Mouse (Mus musculus): ENCODE data around the gene Olfr310. TPM values are rescaled to one million over a fixed set of nuclear protein-coding genes. Genes with fewer than 3 reads are reported as not detected.

Olfr310 gene
- not detected in 2 replicates for polyA plus RNA-seq (2015; fragmentation: Nextera tagmentation; extraction: Ambion mirVana)

DNA sequence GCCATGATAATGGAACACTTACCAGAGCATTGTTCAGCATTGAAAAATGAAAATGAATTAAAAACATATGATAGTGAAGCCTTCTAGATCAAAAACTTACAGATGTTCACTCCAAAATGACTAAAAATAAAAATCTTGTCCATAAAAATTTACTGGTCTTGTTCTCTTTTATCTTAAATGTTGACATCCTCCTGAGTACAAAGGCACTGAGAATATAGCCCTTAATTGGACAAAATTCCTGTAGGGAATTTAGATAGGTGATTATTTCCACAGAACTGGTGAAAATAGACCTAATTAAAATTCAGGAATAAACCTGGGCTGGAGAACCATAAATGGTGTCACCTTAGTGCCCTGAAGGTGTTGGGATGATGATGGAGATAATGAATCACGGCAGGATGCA, at the start of gene Olfr310:
Gene Olfr310 (minus strand): TSS at position 101 of the 400 bp plus-strand sequence.
- no peak within 1 kb of the TSS for H3K4me2 ChIP-seq (replicated peaks)
- no peak within 1 kb of the TSS for H3K27ac ChIP-seq (replicated peaks)
- no peak within 1 kb of the TSS for H3K9ac ChIP-seq (replicated peaks)
- no peak for ATAC-seq (replicated peaks)
- WGBS = 65% methylated on average over 1 of the region's 1 CpGs
- H3K4me3 ChIP-seq = no peak within 1 kb of the TSS
- H3K27me3 ChIP-seq = no peaks in the 10 kb centered on the region
- no peaks in the 10 kb centered on the region for H3K4me1 ChIP-seq
- H3K36me3 ChIP-seq = no peaks in the 10 kb centered on the region
- no peaks in the 10 kb centered on the region for H3K9me3 ChIP-seq

- H3K4me1 ChIP-seq = no peaks in the 10 kb centered on the region
- no peaks in the 10 kb centered on the region for H3K27me3 ChIP-seq
- H3K9me3 ChIP-seq = no peaks in the 10 kb centered on the region
- H3K27ac ChIP-seq (replicated peaks) = no peak within 1 kb of the TSS
- no peak within 1 kb of the TSS for H3K9ac ChIP-seq (replicated peaks)
- H3K4me3 ChIP-seq = no peak within 1 kb of the TSS
- no peak within 1 kb of the TSS for H3K4me2 ChIP-seq (replicated peaks)
- no peaks in the 10 kb centered on the region for H3K36me3 ChIP-seq
- no peak for ATAC-seq (replicated peaks)
Measured at GRCm38 (mm10) chr7:86325530-86325929, 48.6 kb upstream of the Olfr310 start, which contains the start of gene Olfr308. TSS of gene Olfr308 (minus strand) at chr7:86325630.

DNA sequence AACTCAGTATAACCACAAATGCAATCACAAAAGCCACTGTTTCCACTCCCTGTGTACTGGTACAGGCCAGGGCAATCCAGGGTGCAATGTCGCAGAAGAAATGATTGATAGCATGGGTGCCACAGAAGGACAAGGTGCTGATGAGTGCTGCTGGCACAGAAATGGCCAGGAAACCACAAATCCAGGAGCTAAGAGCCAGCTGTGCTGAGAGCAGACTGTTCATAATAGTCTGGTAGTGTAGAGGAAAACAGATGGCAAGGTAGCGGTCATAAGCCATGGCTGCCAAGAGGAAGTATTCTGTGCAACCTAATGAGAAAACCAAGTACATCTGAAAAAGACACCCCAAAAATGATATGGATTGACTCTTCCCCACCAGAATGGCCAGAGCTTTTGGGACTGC, 44.4 kb upstream of the Olfr310 start:
- Histone ChIP-seq H3K4me3 (no peak overlapping the region), H3K36me3 (no peaks in the 10 kb centered on the region), H3K27me3 (no peaks in the 10 kb centered on the region), H3K9ac (replicated peaks) (no peak overlapping the region), H3K27ac (replicated peaks) (no peak overlapping the region), H3K4me1 (no peaks in the 10 kb centered on the region), H3K9me3 (no peaks in the 10 kb centered on the region), H3K4me2 (replicated peaks) (no peak overlapping the region)
- 90% methylated on average over 2 of the region's 2 CpGs for WGBS
- ATAC-seq (replicated peaks) = no peak

DNA sequence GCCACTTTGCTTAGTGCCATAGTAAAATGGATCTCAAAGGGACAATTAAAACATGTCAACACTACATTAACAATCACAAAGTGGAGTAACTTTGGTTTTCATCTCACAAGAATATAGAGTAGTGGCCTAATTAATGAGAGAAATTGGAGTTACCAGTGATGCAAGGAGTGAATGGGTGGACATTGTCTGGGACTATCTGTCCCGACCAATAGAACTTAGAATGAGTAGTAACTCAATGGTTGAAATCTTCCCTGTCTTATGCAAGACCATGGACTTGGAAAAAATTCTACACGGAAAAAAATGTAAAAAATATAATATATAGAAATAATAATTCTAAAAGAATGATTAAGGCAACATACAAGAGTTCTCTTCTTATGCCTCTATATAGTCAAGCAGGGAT, 36.6 kb upstream of the Olfr310 start, which contains the start of gene Olfr309:
Gene Olfr309 (minus strand): TSS at position 101 of the 400 bp plus-strand sequence.
- Histone ChIP-seq H3K4me3 (no peak within 1 kb of the TSS), H3K4me1 (no peaks in the 10 kb centered on the region), H3K9ac (replicated peaks) (no peak within 1 kb of the TSS), H3K27me3 (no peaks in the 10 kb centered on the region), H3K27ac (replicated peaks) (no peak within 1 kb of the TSS), H3K36me3 (no peaks in the 10 kb centered on the region), H3K9me3 (no peaks in the 10 kb centered on the region), H3K4me2 (replicated peaks) (no peak within 1 kb of the TSS)
- ATAC-seq (replicated peaks) = no peak
- 81% methylated on average over 2 of the region's 2 CpGs for WGBS

GRCm38 (mm10) chr7:86246208-86246607, 30.8 kb downstream of the Olfr310 start, which contains the start of gene Vmn2r76:
TSS of gene Vmn2r76 (minus strand) at chr7:86246308.
- Histone ChIP-seq H3K36me3 (no peaks in the 10 kb centered on the region), H3K4me2 (replicated peaks) (no peak within 1 kb of the TSS), H3K4me1 (no peaks in the 10 kb centered on the region), H3K27me3 (no peaks in the 10 kb centered on the region), H3K27ac (replicated peaks) (no peak within 1 kb of the TSS), H3K9ac (replicated peaks) (no peak within 1 kb of the TSS), H3K9me3 (no peaks in the 10 kb centered on the region), H3K4me3 (no peak within 1 kb of the TSS)
- 74% methylated on average over 1 of the region's 1 CpGs for WGBS
- no peak for ATAC-seq (replicated peaks)

Small RNA genes lying within 50 kb of the gene (microRNA-seq; reads per million reads assigned to microRNA genes)
- gene Gm23192 = not detected

Other genes with a start within 250 kb of the Olfr310 start
- not detected in 2 replicates for gene Vmn2r75, start 105.4 kb downstream of the Olfr310 start, polyA plus RNA-seq (2015; fragmentation: Nextera tagmentation; extraction: Ambion mirVana)
- gene Vmn2r76, start 30.9 kb downstream of the Olfr310 start, polyA plus RNA-seq (2015; fragmentation: Nextera tagmentation; extraction: Ambion mirVana) = not detected in 2 replicates
- gene Olfr309, start 36.5 kb upstream of the Olfr310 start, polyA plus RNA-seq (2015; fragmentation: Nextera tagmentation; extraction: Ambion mirVana) = not detected in 2 replicates
- gene Olfr308, start 48.5 kb upstream of the Olfr310 start, polyA plus RNA-seq (2015; fragmentation: Nextera tagmentation; extraction: Ambion mirVana) = not detected in 2 replicates
- gene Olfr307, start 60.4 kb upstream of the Olfr310 start, polyA plus RNA-seq (2015; fragmentation: Nextera tagmentation; extraction: Ambion mirVana) = not detected in 2 replicates
- gene Olfr305, start 89.8 kb upstream of the Olfr310 start, polyA plus RNA-seq (2015; fragmentation: Nextera tagmentation; extraction: Ambion mirVana) = not detected in 2 replicates
- gene Olfr304, start 109.5 kb upstream of the Olfr310 start, polyA plus RNA-seq (2015; fragmentation: Nextera tagmentation; extraction: Ambion mirVana) = not detected in 2 replicates
- not detected in 2 replicates for gene Olfr303, start 120.6 kb upstream of the Olfr310 start, polyA plus RNA-seq (2015; fragmentation: Nextera tagmentation; extraction: Ambion mirVana)
- gene Olfr301, start 126.7 kb upstream of the Olfr310 start, polyA plus RNA-seq (2015; fragmentation: Nextera tagmentation; extraction: Ambion mirVana) = not detected in 2 replicates
- gene Olfr299, start 182.7 kb upstream of the Olfr310 start, polyA plus RNA-seq (2015; fragmentation: Nextera tagmentation; extraction: Ambion mirVana) = not detected in 2 replicates
- not detected in 2 replicates for gene Olfr298, start 215.3 kb upstream of the Olfr310 start, polyA plus RNA-seq (2015; fragmentation: Nextera tagmentation; extraction: Ambion mirVana)
- gene Olfr297, start 242.8 kb upstream of the Olfr310 start, polyA plus RNA-seq (2015; fragmentation: Nextera tagmentation; extraction: Ambion mirVana) = not detected in 2 replicates

Measured in forebrain, embryonic 15.5 days (tissue).